ENCODE assay signal across 8 mouse cellular contexts in the genomic region with DNA sequence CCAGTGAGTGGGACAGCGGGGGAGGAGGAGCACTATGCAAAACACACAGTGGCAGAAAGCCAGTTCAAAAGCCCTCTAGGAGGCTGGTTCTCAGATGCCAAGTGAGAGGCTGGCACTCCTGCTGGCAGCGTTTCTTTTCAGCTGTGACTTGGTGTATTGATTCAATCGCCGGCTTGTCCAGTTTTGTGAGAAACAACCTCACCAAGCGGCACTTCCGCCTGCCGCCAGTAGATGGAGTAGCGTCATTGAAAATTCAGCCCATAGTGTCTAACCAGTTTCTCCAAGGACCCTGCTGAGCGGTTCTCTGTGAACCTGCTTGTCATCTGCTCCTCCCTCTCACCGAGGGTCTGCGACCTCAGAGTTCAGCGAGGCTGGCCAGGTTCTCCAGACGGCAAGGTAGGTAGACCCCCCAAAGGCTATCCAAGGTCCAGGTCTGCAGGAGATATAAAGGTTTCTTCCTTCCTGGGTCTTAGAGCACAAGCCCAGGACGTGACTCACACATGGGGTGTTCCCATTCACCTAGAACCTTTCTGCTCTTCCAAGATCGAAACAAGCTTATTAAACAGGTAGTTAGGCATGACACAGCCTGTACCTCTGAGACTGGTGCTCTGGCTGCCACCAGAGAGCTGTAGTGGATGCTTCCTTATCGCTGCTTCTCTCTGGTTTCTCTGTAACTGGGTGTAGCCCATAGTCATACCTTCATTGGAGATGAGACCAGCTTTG. TPM values are rescaled to one million over a fixed set of nuclear protein-coding genes. Genes with fewer than 3 reads are reported as not detected.
DNase-seq lines count a peak whose midpoint lies in the region; ATAC-seq lines count a peak whose summit lies in the region.

No protein-coding gene starts in this region.

- peak overlapping the region; percentile 47 for H3K4me2 ChIP-seq in hindbrain, embryonic 13.5 days

- peak; percentile 94 for DNase-seq in NIH3T3 (ENCODE audit: low read depth)
- peak; percentile 97 to 98 for DNase-seq in cerebellum, postnatal 10 days
- peak; percentile 95 to 97 for DNase-seq in frontal cortex, postnatal 25 days (ENCODE audit: low spot score in 2 of 2)
- peak; percentile 92 to 93 for DNase-seq in layer of hippocampus, postnatal 36 days
- DNase-seq in lung, postnatal 36 days, result peak; percentile 97
- peak; percentile 74 for DNase-seq in retina, postnatal 7 days (ENCODE audit: low read depth, low spot score)
- peak; percentile 85 to 95 for DNase-seq in urinary bladder, adult 18-20 months (ENCODE audit: low spot score in 2 of 2)

- peak; percentile 23 for ATAC-seq in hindbrain, embryonic 13.5 days (ENCODE audit: low FRiP score)

- no peaks in the 10 kb centered on the region for H3K9me3 ChIP-seq in hindbrain, embryonic 13.5 days

- peaks cover 37% of the 10 kb centered on the region for H3K27me3 ChIP-seq in hindbrain, embryonic 13.5 days

- 12% methylated on average over 16 of the region's 16 CpGs for WGBS in hindbrain, embryonic 13.5 days

- H3K4me3 ChIP-seq in hindbrain, embryonic 13.5 days, result peak overlapping the region; percentile 16; the same call in 1 of the 2 replicates

- H3K27ac ChIP-seq in hindbrain, embryonic 13.5 days, result no peak overlapping the region

- H3K36me3 ChIP-seq in hindbrain, embryonic 13.5 days, result no peaks in the 10 kb centered on the region

- H3K4me1 ChIP-seq in hindbrain, embryonic 13.5 days (replicated peaks), result peaks cover 39% of the 10 kb centered on the region

- peak overlapping the region; percentile 14; the same call in 1 of the 2 replicates for H3K9ac ChIP-seq in hindbrain, embryonic 13.5 days

RNA-seq across cellular contexts. Expression of a gene that starts 2.4 kb away (rescaled TPM):
- polyA plus RNA-seq in hindbrain, embryonic 13.5 days (2015; fragmentation: Nextera tagmentation; extraction: Ambion mirVana), result 15.9 and 16.2 TPM in 2 replicates
- total RNA-seq in layer of hippocampus, postnatal 36 days (2021), result 10 to 100 TPM in 1 of 2 experiments, 1 to 10 TPM in 1; 9.6 to 13.6 TPM

RNA-seq across cellular contexts. Expression of a gene that starts 9.7 kb away (rescaled TPM):
- 59.8 and 60.3 TPM in 2 replicates for polyA plus RNA-seq in hindbrain, embryonic 13.5 days (2015; fragmentation: Nextera tagmentation; extraction: Ambion mirVana)
- total RNA-seq in layer of hippocampus, postnatal 36 days (2021), result 10 to 100 TPM; 17.1 to 19.8 TPM

RNA-seq across cellular contexts. Expression of a gene that starts 46.5 kb away (rescaled TPM):
- 73.7 and 82.8 TPM in 2 replicates for polyA plus RNA-seq in hindbrain, embryonic 13.5 days (2015; fragmentation: Nextera tagmentation; extraction: Ambion mirVana)
- total RNA-seq in layer of hippocampus, postnatal 36 days (2021), result 10 to 100 TPM; 32.3 to 38.0 TPM
